Mouse (Mus musculus) frontal cortex, postnatal 25 days (tissue): Measurements from ENCODE around the gene Tsc22d3.
A peak's percentile ranks its signal among the peaks of the same experiment; 100 is the strongest.
"Not testable (repeated sequence)": the region's sequence is repeated elsewhere in the genome, so short reads cannot be mapped to it uniquely, and the experiment has no call there.

Experiments used
- DNase-seq, 2 experiments: peaks; one replicate each; pipeline ENCODE4 v3.0.0; 2022; ENCODE audit warnings: low spot score in 2 of 2

Gene Tsc22d3

DNA sequence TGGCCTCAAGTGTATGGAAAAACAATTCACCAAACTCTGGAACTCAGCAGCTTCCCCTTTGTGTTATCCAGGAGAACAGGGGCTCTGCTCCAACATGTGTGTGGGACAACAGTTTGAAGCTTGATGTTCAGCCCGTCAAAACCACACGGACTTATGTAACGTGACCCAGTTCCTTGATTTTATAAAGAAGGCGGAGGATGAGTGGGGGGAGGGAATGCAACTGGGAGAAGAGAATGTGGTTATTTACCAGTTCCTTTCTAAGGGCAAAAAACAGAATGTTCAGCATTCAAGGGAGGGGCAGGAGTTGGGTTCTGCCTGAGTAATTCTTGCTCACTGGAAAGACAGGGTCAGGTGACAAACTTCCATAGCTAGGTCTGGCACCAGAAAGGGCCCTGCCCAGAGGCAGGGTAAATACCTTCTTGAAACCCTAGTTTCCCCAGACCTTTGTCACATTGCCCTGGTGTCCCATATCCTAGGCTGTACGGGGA lies 71.3 kb downstream of the Tsc22d3 start:
- DNase-seq, result no peak

- no peak for DNase-seq
Observed at GRCm38 (mm10) chrX:140527231-140527630, 73.2 kb downstream of the Tsc22d3 start.

- no peak for DNase-seq
Observed at GRCm38 (mm10) chrX:140526253-140526618, 74.2 kb downstream of the Tsc22d3 start.

DNA sequence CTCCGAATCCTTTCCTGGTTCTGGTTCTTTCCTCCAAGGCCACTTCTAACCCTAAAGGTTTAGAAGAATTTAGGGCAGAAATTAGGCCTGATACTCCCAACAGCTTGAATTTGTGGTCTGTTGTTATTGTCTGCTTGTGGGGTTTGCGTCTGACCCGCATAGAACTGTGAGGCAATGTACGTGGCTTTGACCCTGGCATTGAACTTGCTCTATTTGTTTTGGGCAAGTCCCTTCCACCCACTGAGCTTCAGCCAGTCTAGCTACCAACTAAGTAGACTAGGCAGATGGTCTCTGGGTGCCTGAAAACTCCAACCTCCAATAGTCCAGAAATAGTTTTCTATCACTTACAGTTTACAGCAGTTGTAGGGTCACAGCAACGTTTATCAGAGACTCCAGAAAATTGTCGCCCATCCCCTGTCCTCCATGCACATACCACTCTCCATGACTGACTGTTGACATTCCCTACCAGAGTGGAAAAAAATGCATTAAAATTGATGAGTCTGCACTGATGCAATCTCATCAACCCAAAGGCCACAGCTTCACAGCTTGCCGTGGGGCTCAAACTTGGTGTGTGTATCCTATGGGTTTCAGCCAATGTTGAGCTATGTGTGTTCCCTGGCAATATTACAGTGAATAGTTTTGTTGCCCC lies 74.7 kb downstream of the Tsc22d3 start:
- DNase-seq, result no peak

- DNase-seq, result no peak
Observed at GRCm38 (mm10) chrX:140524231-140524630, 76.2 kb downstream of the Tsc22d3 start.

DNA sequence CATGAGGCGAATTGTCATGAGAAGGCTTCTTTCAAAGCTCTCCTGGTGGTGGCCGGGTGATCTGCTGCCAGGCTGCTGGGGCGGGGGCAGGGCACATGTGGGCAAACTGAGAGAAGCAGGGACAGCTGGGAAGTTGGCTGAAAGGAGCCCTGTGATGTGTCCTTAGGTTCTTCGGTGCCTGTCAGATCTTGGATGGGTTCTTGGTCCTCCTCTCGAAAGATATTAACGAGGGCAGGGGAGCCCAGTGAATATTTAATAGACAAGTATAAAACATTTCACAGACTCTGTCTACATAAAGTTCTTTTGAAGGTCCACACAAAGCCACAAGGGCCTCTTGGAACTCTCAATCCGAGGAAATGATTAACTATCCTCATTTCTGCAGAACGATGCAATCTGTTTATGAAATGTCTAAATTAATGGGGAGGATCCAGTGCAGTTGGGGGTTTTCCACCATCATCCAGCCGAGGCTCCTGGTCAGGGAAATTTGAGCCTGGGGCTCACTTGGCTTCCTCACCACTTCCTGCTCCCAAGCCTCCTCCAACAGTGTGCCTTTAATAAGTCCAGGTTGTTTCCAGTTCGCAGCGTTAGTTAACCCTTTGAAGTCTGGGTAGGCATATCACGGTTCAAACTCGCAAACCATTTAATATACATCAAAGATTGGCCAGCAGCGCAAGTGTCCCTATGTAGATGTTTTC lies 78.2 kb downstream of the Tsc22d3 start:
- DNase-seq, result no peak

- peak; percentile 43 to 61 for DNase-seq
Observed at GRCm38 (mm10) chrX:140520146-140521102, 80.0 kb downstream of the Tsc22d3 start.

- DNase-seq, result no peak
Observed at GRCm38 (mm10) chrX:140518351-140518750, 82.1 kb downstream of the Tsc22d3 start.

DNA sequence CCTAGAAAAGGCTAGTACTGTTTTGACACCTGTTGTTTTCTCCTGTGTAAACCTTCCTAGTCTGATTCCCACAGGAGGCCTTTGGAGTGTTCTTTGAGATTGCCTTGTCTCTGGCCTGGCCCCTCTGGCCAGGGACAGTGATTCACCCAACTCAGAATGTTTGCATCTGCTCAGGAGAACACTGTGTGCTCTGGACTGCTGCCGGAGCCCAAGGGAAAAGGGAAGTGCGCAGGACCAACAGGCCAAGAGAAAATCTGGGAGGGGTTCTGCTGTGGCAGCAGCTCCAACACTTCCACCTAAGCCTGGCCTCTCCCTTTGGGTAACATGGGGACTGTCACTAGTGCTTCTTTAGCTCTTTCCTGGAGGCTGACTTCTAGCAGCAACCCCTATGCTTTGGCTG lies 87.1 kb downstream of the Tsc22d3 start:
- no peak for DNase-seq

DNA sequence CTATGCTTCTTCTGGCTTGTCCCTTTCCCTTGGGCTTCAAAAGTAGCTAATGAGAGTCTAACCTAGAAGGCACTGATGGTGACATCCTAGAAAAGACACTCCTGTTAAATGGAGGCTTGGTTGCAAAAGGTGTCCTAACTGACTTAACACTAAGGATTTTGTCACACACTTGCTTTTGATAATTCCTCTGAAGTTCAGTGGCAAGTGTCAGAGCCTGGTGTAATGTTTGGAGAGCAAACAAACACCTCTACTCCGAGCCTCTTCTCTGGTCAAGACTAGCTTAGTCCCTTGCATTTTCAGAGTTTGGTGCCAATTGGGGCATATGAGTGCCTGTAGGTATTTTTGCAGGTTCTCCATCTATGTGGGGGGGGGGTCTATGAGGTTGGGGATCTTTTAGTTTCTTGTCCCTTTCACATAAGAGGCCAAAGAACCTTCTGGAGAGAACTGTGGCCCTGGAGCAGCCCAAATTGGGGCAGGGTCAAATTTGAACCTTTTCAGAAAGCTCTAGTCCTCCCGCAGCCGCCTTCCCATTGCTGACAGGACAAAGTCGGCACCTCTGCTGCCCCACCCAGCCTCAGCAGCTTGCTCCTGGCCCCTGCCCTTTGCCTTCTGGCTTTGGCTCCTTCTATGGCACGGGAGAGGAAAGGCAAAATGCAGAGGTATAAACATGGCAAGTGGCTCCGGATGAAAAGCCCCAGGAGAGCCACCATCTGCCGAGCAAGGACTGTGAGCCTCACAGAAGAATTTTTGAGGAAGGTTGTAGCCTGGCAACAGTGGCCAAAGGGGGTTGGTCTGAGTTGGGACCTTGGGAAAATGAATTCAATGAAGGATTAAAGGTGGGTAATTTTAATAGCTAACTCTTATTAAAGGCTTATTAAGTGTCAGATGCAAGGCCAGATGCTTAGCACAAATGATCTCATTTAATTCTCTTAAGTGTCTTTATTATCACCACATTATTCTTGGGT lies 88.5 kb downstream of the Tsc22d3 start:
- no peak for DNase-seq

DNA sequence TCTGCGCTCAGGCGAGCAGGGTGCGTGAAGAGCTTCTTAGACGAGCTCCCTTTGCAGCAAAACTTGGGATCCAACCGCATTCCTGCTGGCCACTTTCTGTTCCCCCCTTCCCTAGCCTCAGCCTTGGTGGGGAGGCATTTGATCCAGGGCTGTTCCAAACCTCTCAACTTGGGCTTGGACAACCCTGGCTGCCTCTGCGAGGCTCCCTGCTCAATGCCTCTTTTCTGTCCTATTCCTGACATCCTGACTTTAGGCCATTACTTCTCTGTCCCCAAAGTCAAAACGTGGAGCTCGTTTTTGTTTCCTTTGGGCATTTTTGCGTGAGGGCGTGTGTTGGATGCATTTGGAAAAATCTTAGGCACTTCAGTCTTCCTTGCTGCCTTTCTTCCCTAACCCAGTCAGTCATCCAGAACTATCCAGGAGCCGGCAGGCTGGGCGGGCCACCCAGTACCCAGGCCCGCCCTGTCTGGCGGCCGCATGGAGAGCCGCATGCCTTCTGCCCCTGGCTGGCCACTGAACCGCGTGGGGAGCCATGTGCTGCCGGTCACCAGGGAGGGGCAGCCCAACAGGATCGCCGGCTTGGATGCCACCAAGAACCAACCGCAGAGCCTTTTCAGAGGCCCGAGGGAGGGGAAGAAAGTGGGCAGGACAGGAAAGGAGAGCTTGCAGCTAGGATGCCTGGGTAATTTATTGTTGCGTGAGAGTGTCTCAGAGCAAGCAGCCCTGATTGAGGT lies 89.6 kb downstream of the Tsc22d3 start:
- DNase-seq, result peak in 1 of 2 experiments; percentile 25

DNA sequence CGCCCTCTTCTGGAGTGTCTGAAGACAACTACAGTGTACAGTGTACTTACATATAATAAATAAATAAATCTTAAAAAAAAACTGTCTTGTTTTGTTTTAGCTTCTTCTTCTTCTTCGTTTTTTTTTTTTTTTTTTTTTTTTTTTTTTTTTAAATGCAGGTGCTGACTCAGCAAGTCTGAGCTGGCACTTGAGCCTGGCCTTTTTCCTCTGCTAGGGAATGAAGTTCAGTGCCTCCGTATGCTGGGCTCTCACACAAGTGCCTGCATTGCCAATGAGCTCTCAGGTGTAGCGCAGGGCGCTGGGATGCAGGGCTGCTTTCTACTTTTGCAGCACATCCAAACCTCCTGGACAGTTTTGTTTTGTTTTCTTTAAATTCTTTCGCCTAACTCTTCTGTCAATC lies 90.6 kb downstream of the Tsc22d3 start:
- no peak for DNase-seq

DNA sequence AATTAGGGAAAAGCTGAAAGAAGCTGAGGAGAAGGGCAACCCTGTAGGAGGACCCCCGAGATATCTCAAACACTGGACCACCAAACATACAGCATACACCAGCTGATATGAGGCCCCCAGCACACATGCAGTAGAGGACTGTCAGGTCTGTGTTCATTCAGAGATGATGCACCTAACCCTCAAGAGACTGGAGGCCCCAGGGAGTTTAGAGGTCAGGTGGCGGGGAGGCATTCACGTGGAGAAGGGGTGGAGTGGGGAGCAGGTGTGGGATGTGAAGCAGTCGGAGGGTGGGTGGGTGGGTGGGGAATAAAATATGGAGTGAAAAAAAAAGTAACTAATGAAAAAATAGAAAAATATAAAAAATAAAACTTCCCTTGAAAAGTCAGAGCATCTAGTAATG lies 91.7 kb downstream of the Tsc22d3 start:
- DNase-seq, result not testable (repeated sequence)

- DNase-seq, result no peak
Observed at GRCm38 (mm10) chrX:140507377-140507776, 93.1 kb downstream of the Tsc22d3 start.

- DNase-seq, result no peak
Observed at GRCm38 (mm10) chrX:140506436-140507180, 93.9 kb downstream of the Tsc22d3 start.

GRCm38 (mm10) chrX:140505497-140506238 lies 94.8 kb downstream of the Tsc22d3 start:
- no peak for DNase-seq

GRCm38 (mm10) chrX:140503905-140504304 lies 96.6 kb downstream of the Tsc22d3 start:
- DNase-seq, result peak in 1 of 2 experiments; percentile 17

- no peak for DNase-seq
Observed at GRCm38 (mm10) chrX:140501401-140502301, 98.8 kb downstream of the Tsc22d3 start.
